Mouse (Mus musculus): ENCODE data around the gene Palm3. TPM values are rescaled to one million over a fixed set of nuclear protein-coding genes. Genes with fewer than 3 reads are reported as not detected.
A peak's percentile ranks its signal among the peaks of the same experiment; 100 is the strongest.

Gene Palm3
- polyA plus RNA-seq, 1 experiment from 2014 or later: 3.5 TPM

- no peak overlapping the region for H3K4me3 ChIP-seq (ENCODE audit: low read depth, low read length)
- DNase-seq (ENCODE audit: low spot score): no peak
- WGBS: 90% methylated on average over 2 of the region's 2 CpGs
- H3K9ac ChIP-seq (ENCODE audit: low read depth, low read length): no peak overlapping the region
- H3K36me3 ChIP-seq (ENCODE audit: control insufficient read depth, insufficient read depth, low read length): no peaks in the 10 kb centered on the region
- H3K9me3 ChIP-seq (ENCODE audit: control insufficient read depth, low read length): no peaks in the 10 kb centered on the region
- no peak overlapping the region for H3K27ac ChIP-seq (ENCODE audit: low read depth, low read length)
- no peak overlapping the region for H3K4me2 ChIP-seq (replicated peaks; ENCODE audit: low read depth, low read length)
- no peaks in the 10 kb centered on the region for H3K4me1 ChIP-seq (replicated peaks; ENCODE audit: control insufficient read depth, insufficient read depth, low read length)
- no peak for ATAC-seq (ENCODE audit: low FRiP score)
- H3K27me3 ChIP-seq (ENCODE audit: control insufficient read depth, insufficient read depth, low read length): no peaks in the 10 kb centered on the region
Measured at GRCm38 (mm10) chr8:84060245-84060644, 39.0 kb downstream of the Palm3 start.

GRCm38 (mm10) chr8:84063861-84064610 lies 42.8 kb downstream of the Palm3 start:
- no peak for ATAC-seq (ENCODE audit: low FRiP score)
- Histone ChIP-seq H3K4me3 (ENCODE audit: low read depth, low read length) (no peak overlapping the region), H3K4me2 (replicated peaks; ENCODE audit: low read depth, low read length) (no peak overlapping the region), H3K9ac (ENCODE audit: low read depth, low read length) (no peak overlapping the region), H3K4me1 (replicated peaks; ENCODE audit: control insufficient read depth, insufficient read depth, low read length) (peaks cover 4% of the 10 kb centered on the region; the same call in 1 of the 2 replicates), H3K27me3 (ENCODE audit: control insufficient read depth, insufficient read depth, low read length) (no peaks in the 10 kb centered on the region), H3K27ac (ENCODE audit: low read depth, low read length) (no peak overlapping the region), H3K9me3 (ENCODE audit: control insufficient read depth, low read length) (no peaks in the 10 kb centered on the region), H3K36me3 (ENCODE audit: control insufficient read depth, insufficient read depth, low read length) (no peaks in the 10 kb centered on the region)
- WGBS: 82% methylated on average over 8 of the region's 8 CpGs
- no peak for DNase-seq (ENCODE audit: low spot score)

GRCm38 (mm10) chr8:84065037-84065436 lies 43.8 kb downstream of the Palm3 start, which contains the start of gene Gm10643:
Gm10643 (minus strand) TSS chr8:84065137.
- Histone ChIP-seq H3K27me3 (ENCODE audit: control insufficient read depth, insufficient read depth, low read length) (no peaks in the 10 kb centered on the region), H3K4me2 (replicated peaks; ENCODE audit: low read depth, low read length) (peak within 1 kb of the TSS; percentile 62), H3K9ac (ENCODE audit: low read depth, low read length) (peak within 1 kb of the TSS; percentile 57; the same call in 1 of the 2 replicates), H3K27ac (ENCODE audit: low read depth, low read length) (peak within 1 kb of the TSS; percentile 55), H3K4me1 (replicated peaks; ENCODE audit: control insufficient read depth, insufficient read depth, low read length) (peaks cover 10% of the 10 kb centered on the region; the same call in 1 of the 2 replicates), H3K9me3 (ENCODE audit: control insufficient read depth, low read length) (no peaks in the 10 kb centered on the region), H3K4me3 (ENCODE audit: low read depth, low read length) (peak within 1 kb of the TSS; percentile 73), H3K36me3 (ENCODE audit: control insufficient read depth, insufficient read depth, low read length) (no peaks in the 10 kb centered on the region)
- DNase-seq (ENCODE audit: low spot score) (no peak), ATAC-seq (ENCODE audit: low FRiP score) (no peak)
- 97% methylated on average over 1 of the region's 1 CpGs for WGBS

- DNase-seq (ENCODE audit: low spot score): no peak
- Histone ChIP-seq H3K36me3 (ENCODE audit: control insufficient read depth, insufficient read depth, low read length) (no peaks in the 10 kb centered on the region), H3K4me1 (replicated peaks; ENCODE audit: control insufficient read depth, insufficient read depth, low read length) (peaks cover 10% of the 10 kb centered on the region; the same call in 1 of the 2 replicates), H3K27ac (ENCODE audit: low read depth, low read length) (peak overlapping the region; percentile 55), H3K4me3 (ENCODE audit: low read depth, low read length) (peak overlapping the region; percentile 73), H3K27me3 (ENCODE audit: control insufficient read depth, insufficient read depth, low read length) (no peaks in the 10 kb centered on the region), H3K4me2 (replicated peaks; ENCODE audit: low read depth, low read length) (peak overlapping the region; percentile 62), H3K9ac (ENCODE audit: low read depth, low read length) (peak overlapping the region; percentile 57; the same call in 1 of the 2 replicates), H3K9me3 (ENCODE audit: control insufficient read depth, low read length) (no peaks in the 10 kb centered on the region)
- no peak for ATAC-seq (ENCODE audit: low FRiP score)
- 30% methylated on average over 5 of the region's 5 CpGs for WGBS
Measured at GRCm38 (mm10) chr8:84065457-84066072, 44.3 kb downstream of the Palm3 start.

- no peaks in the 10 kb centered on the region for H3K27me3 ChIP-seq (ENCODE audit: control insufficient read depth, insufficient read depth, low read length)
- H3K9me3 ChIP-seq (ENCODE audit: control insufficient read depth, low read length): no peaks in the 10 kb centered on the region
- peak; percentile 98 for ATAC-seq (ENCODE audit: low FRiP score)
- H3K4me1 ChIP-seq (replicated peaks; ENCODE audit: control insufficient read depth, insufficient read depth, low read length): peaks cover 10% of the 10 kb centered on the region; the same call in 1 of the 2 replicates
- H3K4me3 ChIP-seq (ENCODE audit: low read depth, low read length): peak within 1 kb of the TSS; percentile 73
- H3K9ac ChIP-seq (ENCODE audit: low read depth, low read length): peak within 1 kb of the TSS; percentile 83
- under 1% methylated on average over 51 of the region's 51 CpGs for WGBS
- no peaks in the 10 kb centered on the region for H3K36me3 ChIP-seq (ENCODE audit: control insufficient read depth, insufficient read depth, low read length)
- H3K27ac ChIP-seq (ENCODE audit: low read depth, low read length): peak within 1 kb of the TSS; percentile 89
- peak within 1 kb of the TSS; percentile 62 for H3K4me2 ChIP-seq (replicated peaks; ENCODE audit: low read depth, low read length)
- DNase-seq (ENCODE audit: low spot score): peak; percentile 98
Measured at GRCm38 (mm10) chr8:84066291-84066930, 45.1 kb downstream of the Palm3 start, which contains the start of gene Rfx1. Rfx1 (plus strand) TSS chr8:84066834.

GRCm38 (mm10) chr8:84067047-84067573 lies 45.8 kb downstream of the Palm3 start:
- no peaks in the 10 kb centered on the region for H3K36me3 ChIP-seq (ENCODE audit: control insufficient read depth, insufficient read depth, low read length)
- under 1% methylated on average over 46 of the region's 58 CpGs for WGBS
- H3K9me3 ChIP-seq (ENCODE audit: control insufficient read depth, low read length): no peaks in the 10 kb centered on the region
- H3K9ac ChIP-seq (ENCODE audit: low read depth, low read length): peak overlapping the region; percentile 83
- DNase-seq (ENCODE audit: low spot score) (peak; percentile 94), ATAC-seq (ENCODE audit: low FRiP score) (peak; percentile 76)
- peak overlapping the region; percentile 73 for H3K4me3 ChIP-seq (ENCODE audit: low read depth, low read length)
- H3K27ac ChIP-seq (ENCODE audit: low read depth, low read length): peak overlapping the region; percentile 89
- peaks cover 10% of the 10 kb centered on the region; the same call in 1 of the 2 replicates for H3K4me1 ChIP-seq (replicated peaks; ENCODE audit: control insufficient read depth, insufficient read depth, low read length)
- no peaks in the 10 kb centered on the region for H3K27me3 ChIP-seq (ENCODE audit: control insufficient read depth, insufficient read depth, low read length)
- peak overlapping the region; percentile 38 for H3K4me2 ChIP-seq (replicated peaks; ENCODE audit: low read depth, low read length)

GRCm38 (mm10) chr8:84067911-84068310 lies 46.6 kb downstream of the Palm3 start:
- no peak for DNase-seq (ENCODE audit: low spot score)
- Histone ChIP-seq H3K9me3 (ENCODE audit: control insufficient read depth, low read length) (no peaks in the 10 kb centered on the region), H3K4me3 (ENCODE audit: low read depth, low read length) (0 out of 2 replicates have a peak overlapping the region, but pooled peaks have one; percentile 73), H3K4me2 (replicated peaks; ENCODE audit: low read depth, low read length) (peak overlapping the region; percentile 38), H3K27ac (ENCODE audit: low read depth, low read length) (no peak overlapping the region), H3K9ac (ENCODE audit: low read depth, low read length) (no peak overlapping the region), H3K27me3 (ENCODE audit: control insufficient read depth, insufficient read depth, low read length) (no peaks in the 10 kb centered on the region), H3K36me3 (ENCODE audit: control insufficient read depth, insufficient read depth, low read length) (no peaks in the 10 kb centered on the region), H3K4me1 (replicated peaks; ENCODE audit: control insufficient read depth, insufficient read depth, low read length) (peaks cover 10% of the 10 kb centered on the region; the same call in 1 of the 2 replicates)
- no peak for ATAC-seq (ENCODE audit: low FRiP score)
- 85% methylated on average over 7 of the region's 7 CpGs for WGBS

- 82% methylated on average over 12 of the region's 12 CpGs for WGBS
- no peak for ATAC-seq (ENCODE audit: low FRiP score)
Measured at GRCm38 (mm10) chr8:84068316-84069035, 47.2 kb downstream of the Palm3 start.

More at GRCm38 (mm10) chr8:84068316-84069035, 47.2 kb downstream of the Palm3 start:
- DNase-seq (ENCODE audit: low spot score): no peak
- no peak overlapping the region for H3K4me3 ChIP-seq (ENCODE audit: low read depth, low read length)
- no peaks in the 10 kb centered on the region for H3K27me3 ChIP-seq (ENCODE audit: control insufficient read depth, insufficient read depth, low read length)
- H3K9me3 ChIP-seq (ENCODE audit: control insufficient read depth, low read length): no peaks in the 10 kb centered on the region
- no peak overlapping the region for H3K27ac ChIP-seq (ENCODE audit: low read depth, low read length)
- H3K4me1 ChIP-seq (replicated peaks; ENCODE audit: control insufficient read depth, insufficient read depth, low read length): peaks cover 13% of the 10 kb centered on the region; the same call in 1 of the 2 replicates
- no peaks in the 10 kb centered on the region for H3K36me3 ChIP-seq (ENCODE audit: control insufficient read depth, insufficient read depth, low read length)
- H3K9ac ChIP-seq (ENCODE audit: low read depth, low read length): no peak overlapping the region
- H3K4me2 ChIP-seq (replicated peaks; ENCODE audit: low read depth, low read length): no peak overlapping the region
